Mouse (Mus musculus): ENCODE data around the gene Olfr1151. TPM values are rescaled to one million over a fixed set of nuclear protein-coding genes. Genes with fewer than 3 reads are reported as not detected.

Gene Olfr1151
- not detected in 2 replicates for polyA plus RNA-seq (2012; ENCODE audit: insufficient read depth, insufficient read length, missing spikeins)

DNA sequence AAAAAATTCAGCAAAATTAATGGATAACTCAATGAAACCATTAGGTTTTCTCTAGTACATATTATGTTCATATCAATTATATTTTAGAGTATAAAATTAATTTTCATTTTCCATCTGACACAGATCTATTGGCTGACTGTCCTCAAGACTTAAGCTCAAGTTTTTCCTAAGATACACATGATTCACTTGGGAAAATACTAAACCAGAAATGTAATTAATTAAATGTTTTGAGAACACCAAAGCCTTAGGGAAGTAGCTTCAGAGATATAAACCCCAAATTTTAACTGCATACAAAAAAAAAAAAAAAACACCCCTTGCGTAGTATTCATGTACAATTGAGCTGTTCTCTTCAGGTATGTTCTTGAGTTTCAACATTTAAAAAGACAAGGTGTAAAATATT is at the start of gene Olfr1151:
Olfr1151 (plus strand) TSS at position 301 of the 400 bp plus-strand sequence.
- no peak within 1 kb of the TSS for H3K27ac ChIP-seq (replicated peaks; ENCODE audit: low read depth, low read length)
- no peaks in the 10 kb centered on the region for H3K4me1 ChIP-seq (ENCODE audit: control insufficient read depth, insufficient read depth, insufficient read length, low read length)
- no peak within 1 kb of the TSS for H3K4me3 ChIP-seq (ENCODE audit: insufficient read depth, low read depth, low read length)

DNA sequence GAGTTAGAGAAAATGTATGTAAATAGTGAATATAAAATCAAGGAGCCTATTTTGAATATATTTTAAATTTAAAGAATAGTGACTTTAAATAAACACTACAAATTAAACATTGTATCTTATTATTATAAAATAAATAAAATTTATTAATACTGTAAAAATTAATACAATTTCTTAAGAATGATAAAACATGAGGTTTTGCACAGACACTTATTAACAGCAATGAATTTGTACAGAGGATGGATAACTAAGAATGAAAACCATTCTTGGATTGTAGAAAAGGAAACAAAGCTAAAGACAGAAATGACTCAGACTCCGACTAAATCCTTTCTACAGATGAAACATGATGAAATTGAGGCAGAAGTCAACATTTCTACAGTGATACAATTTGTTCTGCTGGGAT is 46.1 kb upstream of the Olfr1151 start, which contains the start of gene Olfr1145:
Olfr1145 (plus strand) TSS at position 301 of the 400 bp plus-strand sequence.
- Histone ChIP-seq H3K27ac (replicated peaks; ENCODE audit: low read depth, low read length) (no peak within 1 kb of the TSS), H3K4me3 (ENCODE audit: insufficient read depth, low read depth, low read length) (no peak within 1 kb of the TSS), H3K4me1 (ENCODE audit: control insufficient read depth, insufficient read depth, insufficient read length, low read length) (no peaks in the 10 kb centered on the region)

DNA sequence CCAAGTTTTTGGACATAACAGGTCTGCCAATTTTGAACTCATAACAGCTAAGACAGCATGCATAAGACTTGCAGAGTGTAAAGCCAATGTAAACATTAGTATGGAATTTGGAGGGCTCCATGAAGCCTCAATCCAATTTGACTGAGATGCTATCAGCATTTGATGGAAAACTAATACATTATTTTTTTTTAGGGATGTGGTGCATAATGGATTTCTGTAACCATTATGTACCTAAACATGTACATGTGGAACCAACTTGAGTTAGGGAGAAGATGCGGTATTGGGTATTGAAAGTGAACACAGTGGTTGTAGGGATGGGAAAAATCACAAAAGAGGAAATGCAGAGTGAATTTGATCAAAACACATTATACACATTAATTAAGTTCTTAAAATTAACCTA is 25.4 kb upstream of the Olfr1151 start, which contains the start of gene Olfr1148:
Olfr1148 (plus strand) TSS at position 301 of the 400 bp plus-strand sequence.
- Histone ChIP-seq H3K27ac (replicated peaks; ENCODE audit: low read depth, low read length) (no peak within 1 kb of the TSS), H3K4me3 (ENCODE audit: insufficient read depth, low read depth, low read length) (no peak within 1 kb of the TSS), H3K4me1 (ENCODE audit: control insufficient read depth, insufficient read depth, insufficient read length, low read length) (no peaks in the 10 kb centered on the region)

DNA sequence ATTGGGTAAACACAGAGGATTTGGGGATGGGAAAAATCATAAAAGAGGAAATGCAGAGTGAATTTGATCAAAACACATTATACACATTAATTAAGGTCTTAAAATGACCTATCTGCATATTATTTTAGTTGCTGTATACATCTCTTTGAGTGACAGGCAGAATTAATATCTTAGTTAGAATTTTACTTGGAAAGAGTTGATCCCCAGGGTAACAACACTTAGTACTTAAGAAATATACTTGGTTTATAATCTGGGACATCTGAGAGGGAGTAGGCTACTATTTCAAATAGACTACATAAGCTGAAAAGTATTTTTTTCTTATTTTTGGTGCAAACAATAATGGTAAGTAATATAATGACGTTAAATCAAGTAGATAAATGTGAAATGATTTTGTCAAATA is 12.0 kb upstream of the Olfr1151 start, which contains the start of gene Olfr1150-ps1:
Olfr1150-ps1 (plus strand) TSS at position 301 of the 400 bp plus-strand sequence.
- H3K4me1 ChIP-seq (ENCODE audit: control insufficient read depth, insufficient read depth, insufficient read length, low read length) = no peaks in the 10 kb centered on the region
- H3K27ac ChIP-seq (replicated peaks; ENCODE audit: low read depth, low read length) = no peak within 1 kb of the TSS
- no peak within 1 kb of the TSS for H3K4me3 ChIP-seq (ENCODE audit: insufficient read depth, low read depth, low read length)

DNA sequence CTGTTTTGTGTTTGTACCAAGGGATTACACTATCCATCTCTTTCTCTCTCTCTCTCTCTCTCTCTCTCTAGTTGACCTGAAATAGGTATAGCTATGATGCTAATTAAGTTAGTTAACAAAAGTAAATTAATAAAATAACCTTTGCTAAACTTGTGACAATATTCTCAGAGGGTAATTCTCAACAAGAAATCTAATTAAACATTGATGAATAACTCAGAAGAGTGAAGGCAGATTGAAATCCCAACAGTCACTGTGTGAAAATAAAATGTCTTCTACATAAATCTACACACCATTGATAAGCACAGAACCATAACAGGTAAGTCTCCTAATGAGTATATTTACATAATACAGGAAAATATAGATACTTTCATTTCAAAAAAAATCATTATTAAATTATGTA is 10.5 kb downstream of the Olfr1151 start, which contains the start of gene Olfr1152:
Olfr1152 (plus strand) TSS at position 301 of the 400 bp plus-strand sequence.
- Histone ChIP-seq H3K27ac (replicated peaks; ENCODE audit: low read depth, low read length) (no peak within 1 kb of the TSS), H3K4me1 (ENCODE audit: control insufficient read depth, insufficient read depth, insufficient read length, low read length) (no peaks in the 10 kb centered on the region), H3K4me3 (ENCODE audit: insufficient read depth, low read depth, low read length) (no peak within 1 kb of the TSS)

DNA sequence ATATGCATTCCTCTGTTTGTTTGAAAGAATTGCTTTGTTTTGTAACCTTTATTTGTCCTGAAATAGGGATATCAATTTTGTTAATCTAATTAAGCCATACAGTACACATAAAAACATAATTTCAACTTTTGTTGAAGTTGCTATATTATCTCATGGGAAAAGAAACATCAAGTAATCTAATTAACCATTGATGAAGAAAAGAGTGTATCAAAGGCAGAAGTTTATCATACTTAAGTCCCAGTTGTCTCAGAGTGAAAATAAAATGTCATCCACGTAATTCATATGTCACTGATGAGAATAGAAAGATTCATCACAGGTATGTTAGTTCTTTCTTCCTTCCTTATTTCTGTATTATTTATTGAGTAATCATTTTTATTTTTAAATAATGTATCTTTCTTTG is 39.0 kb downstream of the Olfr1151 start, which contains the start of gene Olfr1153:
Olfr1153 (plus strand) TSS at position 301 of the 400 bp plus-strand sequence.
- Histone ChIP-seq H3K27ac (replicated peaks; ENCODE audit: low read depth, low read length) (no peak within 1 kb of the TSS), H3K4me1 (ENCODE audit: control insufficient read depth, insufficient read depth, insufficient read length, low read length) (no peaks in the 10 kb centered on the region), H3K4me3 (ENCODE audit: insufficient read depth, low read depth, low read length) (no peak within 1 kb of the TSS)

DNA sequence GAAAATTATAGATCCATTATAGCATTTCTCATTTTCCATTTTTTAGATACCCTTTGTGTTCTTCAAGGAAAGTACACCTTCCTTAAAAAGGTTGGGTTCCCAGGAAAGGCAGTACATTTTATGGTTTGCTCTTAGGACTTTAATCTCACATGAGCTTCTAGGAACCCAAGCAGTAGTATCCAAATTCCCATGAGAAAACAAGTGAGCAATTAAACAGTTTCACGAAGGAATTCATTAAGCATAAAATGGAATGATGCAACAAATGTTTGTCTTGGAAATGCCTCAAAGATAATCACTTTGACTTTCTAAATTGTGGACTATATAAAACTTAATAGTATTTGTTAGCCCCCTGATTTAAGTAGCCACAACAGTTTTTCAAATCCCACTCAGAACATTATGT is 49.4 kb downstream of the Olfr1151 start, which contains the start of gene Olfr1154:
Olfr1154 (minus strand) TSS at position 101 of the 400 bp plus-strand sequence.
- H3K4me1 ChIP-seq (ENCODE audit: control insufficient read depth, insufficient read depth, insufficient read length, low read length) = no peaks in the 10 kb centered on the region
- H3K27ac ChIP-seq (replicated peaks; ENCODE audit: low read depth, low read length) = no peak within 1 kb of the TSS
- H3K4me3 ChIP-seq (ENCODE audit: insufficient read depth, low read depth, low read length) = no peak within 1 kb of the TSS

Other genes starting within 250 kb of the Olfr1151 start
- gene Olfr1130, start 249.7 kb upstream of the Olfr1151 start, polyA plus RNA-seq (2012; ENCODE audit: insufficient read depth, insufficient read length, missing spikeins) = not detected in 2 replicates
- gene Olfr1131, start 228.8 kb upstream of the Olfr1151 start, polyA plus RNA-seq (2012; ENCODE audit: insufficient read depth, insufficient read length, missing spikeins) = not detected in 2 replicates
- gene Olfr1132, start 218.3 kb upstream of the Olfr1151 start, polyA plus RNA-seq (2012; ENCODE audit: insufficient read depth, insufficient read length, missing spikeins) = not detected in 2 replicates
- not detected in 2 replicates for gene Olfr1133, start 208.5 kb upstream of the Olfr1151 start, polyA plus RNA-seq (2012; ENCODE audit: insufficient read depth, insufficient read length, missing spikeins)
- gene Olfr1134, start 197.4 kb upstream of the Olfr1151 start, polyA plus RNA-seq (2012; ENCODE audit: insufficient read depth, insufficient read length, missing spikeins) = not detected in 2 replicates
- not detected in 2 replicates for gene Olfr1135, start 182.2 kb upstream of the Olfr1151 start, polyA plus RNA-seq (2012; ENCODE audit: insufficient read depth, insufficient read length, missing spikeins)
- not detected in 2 replicates for gene Olfr1136, start 161.9 kb upstream of the Olfr1151 start, polyA plus RNA-seq (2012; ENCODE audit: insufficient read depth, insufficient read length, missing spikeins)
- not detected in 2 replicates for gene Olfr1137, start 142.7 kb upstream of the Olfr1151 start, polyA plus RNA-seq (2012; ENCODE audit: insufficient read depth, insufficient read length, missing spikeins)
- gene Olfr1138, start 115.9 kb upstream of the Olfr1151 start, polyA plus RNA-seq (2012; ENCODE audit: insufficient read depth, insufficient read length, missing spikeins) = not detected in 2 replicates
- gene Olfr1140, start 112.1 kb upstream of the Olfr1151 start, polyA plus RNA-seq (2012; ENCODE audit: insufficient read depth, insufficient read length, missing spikeins) = not detected in 2 replicates
- not detected in 2 replicates for gene Olfr1141, start 101.9 kb upstream of the Olfr1151 start, polyA plus RNA-seq (2012; ENCODE audit: insufficient read depth, insufficient read length, missing spikeins)
- gene Olfr152, start 76.4 kb upstream of the Olfr1151 start, polyA plus RNA-seq (2012; ENCODE audit: insufficient read depth, insufficient read length, missing spikeins) = not detected in 2 replicates
- not detected in 2 replicates for gene Olfr1143, start 55.3 kb upstream of the Olfr1151 start, polyA plus RNA-seq (2012; ENCODE audit: insufficient read depth, insufficient read length, missing spikeins)
- not detected in 2 replicates for gene Olfr1145, start 46.0 kb upstream of the Olfr1151 start, polyA plus RNA-seq (2012; ENCODE audit: insufficient read depth, insufficient read length, missing spikeins)
- not detected in 2 replicates for gene Olfr1148, start 25.3 kb upstream of the Olfr1151 start, polyA plus RNA-seq (2012; ENCODE audit: insufficient read depth, insufficient read length, missing spikeins)
- not detected in 2 replicates for gene Olfr1150-ps1, start 11.9 kb upstream of the Olfr1151 start, polyA plus RNA-seq (2012; ENCODE audit: insufficient read depth, insufficient read length, missing spikeins)
- not detected in 2 replicates for gene Olfr1152, start 10.6 kb downstream of the Olfr1151 start, polyA plus RNA-seq (2012; ENCODE audit: insufficient read depth, insufficient read length, missing spikeins)
- not detected in 2 replicates for gene Olfr1153, start 39.1 kb downstream of the Olfr1151 start, polyA plus RNA-seq (2012; ENCODE audit: insufficient read depth, insufficient read length, missing spikeins)
- not detected in 2 replicates for gene Olfr1154, start 49.3 kb downstream of the Olfr1151 start, polyA plus RNA-seq (2012; ENCODE audit: insufficient read depth, insufficient read length, missing spikeins)
- not detected in 2 replicates for gene Olfr1155, start 89.3 kb downstream of the Olfr1151 start, polyA plus RNA-seq (2012; ENCODE audit: insufficient read depth, insufficient read length, missing spikeins)
- gene Olfr1156, start 97.2 kb downstream of the Olfr1151 start, polyA plus RNA-seq (2012; ENCODE audit: insufficient read depth, insufficient read length, missing spikeins) = not detected in 2 replicates
- gene Olfr1157, start 112.4 kb downstream of the Olfr1151 start, polyA plus RNA-seq (2012; ENCODE audit: insufficient read depth, insufficient read length, missing spikeins) = not detected in 2 replicates
- not detected in 2 replicates for gene Olfr74, start 118.8 kb downstream of the Olfr1151 start, polyA plus RNA-seq (2012; ENCODE audit: insufficient read depth, insufficient read length, missing spikeins)
- gene Olfr1158, start 134.3 kb downstream of the Olfr1151 start, polyA plus RNA-seq (2012; ENCODE audit: insufficient read depth, insufficient read length, missing spikeins) = not detected in 2 replicates
- not detected in 2 replicates for gene Olfr1160, start 152.4 kb downstream of the Olfr1151 start, polyA plus RNA-seq (2012; ENCODE audit: insufficient read depth, insufficient read length, missing spikeins)
- gene Olfr1161, start 166.9 kb downstream of the Olfr1151 start, polyA plus RNA-seq (2012; ENCODE audit: insufficient read depth, insufficient read length, missing spikeins) = not detected in 2 replicates
- gene Olfr73, start 181.8 kb downstream of the Olfr1151 start, polyA plus RNA-seq (2012; ENCODE audit: insufficient read depth, insufficient read length, missing spikeins) = not detected in 2 replicates
- gene Olfr1162, start 195.3 kb downstream of the Olfr1151 start, polyA plus RNA-seq (2012; ENCODE audit: insufficient read depth, insufficient read length, missing spikeins) = not detected in 2 replicates
- gene Olfr1163, start 216.0 kb downstream of the Olfr1151 start, polyA plus RNA-seq (2012; ENCODE audit: insufficient read depth, insufficient read length, missing spikeins) = not detected in 2 replicates
- gene Olfr1164, start 238.1 kb downstream of the Olfr1151 start, polyA plus RNA-seq (2012; ENCODE audit: insufficient read depth, insufficient read length, missing spikeins) = not detected in 2 replicates